Mouse (Mus musculus) liver, embryonic 14.5 days (tissue): ENCODE measurements around the gene Rab14.

ENCODE experiments used
- CTCF ChIP-seq: IDR thresholded peaks from 2 replicates; pipeline ENCODE4 v1.5.1; 2016; ENCODE audit warnings: antibody characterized with exemption, low read depth, control low read depth
- EP300 ChIP-seq: IDR thresholded peaks from 2 replicates; pipeline ENCODE4 v1.6.1; 2016; ENCODE audit warnings: antibody characterized with exemption, low read depth

DNA sequence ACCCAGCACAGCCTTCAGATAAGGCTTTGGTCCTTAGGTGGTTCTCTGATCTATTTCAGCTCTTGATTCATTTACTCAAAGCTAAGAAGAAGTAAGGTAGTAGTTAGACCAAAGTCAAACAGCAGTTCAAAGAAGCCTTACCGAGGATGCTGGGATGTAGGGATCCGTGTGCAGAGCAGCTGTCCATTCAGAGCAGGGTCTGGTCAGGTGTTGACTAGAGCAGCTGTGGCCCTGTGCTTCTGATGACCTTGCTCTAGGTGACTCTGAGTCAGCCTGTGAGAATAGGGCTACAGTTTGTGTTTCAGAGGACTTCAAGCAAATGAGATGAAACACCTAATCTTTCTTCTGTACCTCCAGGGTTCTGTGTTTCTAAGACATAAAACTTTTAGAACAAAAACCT is 31.5 kb downstream of the Rab14 start:
- TF ChIP-seq CTCF (no peak), EP300 (no peak)
